Mouse (Mus musculus) forebrain, embryonic 15.5 days (tissue): Measurements from ENCODE around the gene Tmie. TPM values are rescaled to one million over a fixed set of nuclear protein-coding genes. Genes with fewer than 3 reads are reported as not detected.

ENCODE experiments used
- ATAC-seq: fragments of 200-750 bp; cut with Nextera tagmentation; replicated peaks from 2 replicates; pipeline ENCODE4 v1.8.0; 2017; ENCODE audit warnings: mild to moderate bottlenecking, moderate TSS enrichment, moderate library complexity
- H3K27ac ChIP-seq: fragments of 300-500 bp; sonication (generic); replicated peaks from 2 replicates; pipeline ENCODE4 v1.5.1; 2015; ENCODE audit warnings: mild to moderate bottlenecking, inconsistent platforms
- H3K27me3 ChIP-seq: fragments of 300-500 bp; sonication (generic); 2 replicates; pipeline ENCODE4 v1.6.1; 2015; ENCODE audit warnings: inconsistent platforms
- H3K36me3 ChIP-seq: fragments of 300-500 bp; sonication (generic); 2 replicates; pipeline ENCODE4 v1.6.1; 2015; ENCODE audit warnings: mild to moderate bottlenecking, inconsistent platforms
- H3K4me1 ChIP-seq: fragments of 300-500 bp; sonication (generic); 2 replicates; pipeline ENCODE4 v1.6.1; 2015; ENCODE audit warnings: inconsistent platforms
- H3K4me2 ChIP-seq: fragments of 300-500 bp; sonication (generic); replicated peaks from 2 replicates; pipeline ENCODE4 v1.6.1; 2015; ENCODE audit warnings: mild to moderate bottlenecking, inconsistent platforms
- H3K4me3 ChIP-seq: fragments of 300-500 bp; sonication (generic); 2 replicates; pipeline ENCODE4 v1.5.1; 2015; ENCODE audit warnings: mild to moderate bottlenecking, inconsistent platforms
- H3K9ac ChIP-seq: fragments of 300-500 bp; sonication (generic); replicated peaks from 2 replicates; pipeline ENCODE4 v1.6.1; 2015; ENCODE audit warnings: mild to moderate bottlenecking, inconsistent platforms
- H3K9me3 ChIP-seq: fragments of 300-500 bp; sonication (generic); 2 replicates; pipeline ENCODE4 v1.6.1; 2016; ENCODE audit warnings: inconsistent platforms
- WGBS: fragments of 180-500 bp; shearing (Covaris S2); methylation state at CpG from one replicate; pipeline ENCODE4 v1.1.7; 2015; ENCODE audit warnings: mixed read lengths; 5-methylcytosine and 5-hydroxymethylcytosine counted together
- polyA plus RNA-seq: library from polyadenylated mRNA; unstranded; fragments of >200 nt; fragmentation: Nextera tagmentation; extraction: Ambion mirVana; gene quantifications from 2 replicates; pipeline ENCODE4 v1.2.1, GENCODE M21; 2015

The Tmie gene
- 0.92 and 1.2 TPM in 2 replicates for polyA plus RNA-seq

- peak; percentile 58; the same call in 1 of the 2 replicates for ATAC-seq
- peaks cover 34% of the 10 kb centered on the region for H3K27me3 ChIP-seq
- no peaks in the 10 kb centered on the region for H3K9me3 ChIP-seq
- peak within 1 kb of the TSS; percentile 89 for H3K4me2 ChIP-seq
- under 1% methylated on average over 54 of the region's 57 CpGs for WGBS
- H3K9ac ChIP-seq = peak within 1 kb of the TSS; percentile 39
- H3K4me3 ChIP-seq = peak within 1 kb of the TSS; percentile 50
- H3K4me1 ChIP-seq = peaks cover 18% of the 10 kb centered on the region
- H3K36me3 ChIP-seq = no peaks in the 10 kb centered on the region
- no peak within 1 kb of the TSS for H3K27ac ChIP-seq
These were observed at the start of gene Tmie for GRCm38 (mm10) chr9:110879998-110880561. Gene Tmie, minus strand, starts transcription at chr9:110880113.

GRCm38 (mm10) chr9:110922759-110923158, 42.8 kb upstream of the Tmie start:
- no peak overlapping the region for H3K4me2 ChIP-seq
- no peaks in the 10 kb centered on the region for H3K4me1 ChIP-seq
- H3K36me3 ChIP-seq = no peaks in the 10 kb centered on the region
- H3K27me3 ChIP-seq = no peaks in the 10 kb centered on the region
- WGBS = 18% methylated on average over 7 of the region's 7 CpGs
- H3K4me3 ChIP-seq = no peak overlapping the region
- H3K9me3 ChIP-seq = no peaks in the 10 kb centered on the region
- ATAC-seq = no peak
- no peak overlapping the region for H3K9ac ChIP-seq
- H3K27ac ChIP-seq = no peak overlapping the region

DNA sequence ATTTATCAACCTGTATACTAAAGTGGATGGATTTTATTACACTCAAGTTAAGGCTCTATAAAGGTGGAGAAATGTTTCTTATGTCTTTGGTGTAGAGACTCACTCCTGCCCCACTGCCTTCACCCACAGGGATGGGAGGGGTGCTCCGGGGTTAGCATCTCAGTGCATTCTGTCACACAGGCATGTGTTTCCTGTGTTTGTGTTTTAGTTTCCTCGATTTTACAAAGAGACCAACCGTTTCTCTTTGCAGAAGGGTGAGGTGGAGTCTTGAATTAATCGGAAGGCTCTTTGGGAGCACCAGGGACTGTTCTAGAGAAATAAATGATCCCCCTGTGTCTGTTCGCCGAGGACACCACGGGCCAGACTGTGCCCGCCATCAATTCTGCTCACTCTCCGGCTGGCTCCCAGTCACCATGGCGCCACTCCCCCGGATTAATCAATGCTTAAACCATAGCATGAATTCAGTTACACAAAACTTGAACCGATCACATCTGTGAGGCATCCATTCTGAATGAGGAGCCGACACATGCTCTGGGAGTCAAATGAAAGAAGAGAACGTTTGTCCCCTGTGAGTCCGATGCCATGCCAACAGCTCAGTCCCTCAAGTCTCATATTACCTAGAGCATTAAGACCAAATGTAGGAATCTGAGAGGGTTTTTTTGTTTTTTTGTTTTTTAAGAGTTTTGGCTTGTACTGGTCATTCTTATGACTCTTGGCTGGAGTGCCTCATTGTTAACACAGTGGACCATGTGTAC, 40.9 kb upstream of the Tmie start:
- no peak overlapping the region for H3K4me2 ChIP-seq
- H3K27me3 ChIP-seq = no peaks in the 10 kb centered on the region
- no peak for ATAC-seq
- no peaks in the 10 kb centered on the region for H3K36me3 ChIP-seq
- 71% methylated on average over 15 of the region's 15 CpGs for WGBS
- no peaks in the 10 kb centered on the region for H3K9me3 ChIP-seq
- no peak overlapping the region; the same call in 1 of the 2 replicates for H3K27ac ChIP-seq
- no peak overlapping the region for H3K9ac ChIP-seq
- H3K4me3 ChIP-seq = no peak overlapping the region
- no peaks in the 10 kb centered on the region for H3K4me1 ChIP-seq

- Histone ChIP-seq H3K9ac (no peak within 1 kb of the TSS), H3K9me3 (no peaks in the 10 kb centered on the region), H3K4me1 (no peaks in the 10 kb centered on the region), H3K36me3 (no peaks in the 10 kb centered on the region), H3K27me3 (no peaks in the 10 kb centered on the region), H3K27ac (no peak within 1 kb of the TSS), H3K4me3 (no peak within 1 kb of the TSS), H3K4me2 (no peak within 1 kb of the TSS)
- 94% methylated on average over 7 of the region's 7 CpGs for WGBS
- ATAC-seq = no peak
These were observed 36.9 kb upstream of the Tmie start, which contains the start of gene Fam240a for GRCm38 (mm10) chr9:110916786-110917185. Gene Fam240a, minus strand, starts transcription at chr9:110916861.

- ATAC-seq = no peak
- Histone ChIP-seq H3K4me3 (no peak overlapping the region), H3K9me3 (no peaks in the 10 kb centered on the region), H3K27me3 (no peaks in the 10 kb centered on the region), H3K9ac (no peak overlapping the region), H3K36me3 (no peaks in the 10 kb centered on the region), H3K4me2 (no peak overlapping the region), H3K4me1 (no peaks in the 10 kb centered on the region), H3K27ac (no peak overlapping the region)
- 85% methylated on average over 8 of the region's 8 CpGs for WGBS
These were observed 35.6 kb upstream of the Tmie start for GRCm38 (mm10) chr9:110915466-110915865.

DNA sequence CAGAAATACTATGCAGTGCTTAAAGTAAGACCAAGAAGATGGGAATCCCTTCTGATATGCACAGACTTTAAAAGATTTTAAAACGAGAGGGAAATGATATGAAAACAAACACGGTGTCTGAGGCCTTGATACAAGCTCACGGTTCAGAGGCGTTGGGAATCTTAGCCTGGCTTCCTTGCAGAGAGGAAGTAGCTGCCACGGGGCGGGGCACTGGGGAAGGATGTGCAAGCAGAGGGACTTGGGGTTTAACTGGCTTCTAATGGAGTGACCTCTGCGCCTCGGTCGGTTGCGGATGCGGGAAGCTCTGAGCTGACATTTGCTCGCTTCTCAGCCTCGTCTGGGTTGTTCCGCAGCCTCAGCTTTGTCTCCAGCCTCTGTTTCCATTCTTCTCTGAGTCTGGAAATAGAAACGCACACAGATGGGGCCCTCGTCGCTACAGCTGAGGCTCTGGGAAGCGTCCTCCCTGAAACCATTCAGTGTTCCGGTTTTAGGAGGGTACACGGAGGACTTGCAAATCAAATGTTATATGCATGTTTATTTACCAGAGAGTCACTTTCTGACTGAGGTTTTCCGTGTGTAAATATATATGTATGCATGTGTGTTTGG, 34.8 kb upstream of the Tmie start:
- no peak overlapping the region for H3K4me2 ChIP-seq
- ATAC-seq = no peak
- H3K36me3 ChIP-seq = no peaks in the 10 kb centered on the region
- no peak overlapping the region for H3K4me3 ChIP-seq
- H3K27ac ChIP-seq = no peak overlapping the region
- no peaks in the 10 kb centered on the region for H3K27me3 ChIP-seq
- no peak overlapping the region for H3K9ac ChIP-seq
- WGBS = 62% methylated on average over 21 of the region's 21 CpGs
- no peaks in the 10 kb centered on the region for H3K9me3 ChIP-seq
- H3K4me1 ChIP-seq = no peaks in the 10 kb centered on the region

- no peak overlapping the region for H3K9ac ChIP-seq
- H3K4me3 ChIP-seq = no peak overlapping the region
- no peak overlapping the region for H3K27ac ChIP-seq
- H3K27me3 ChIP-seq = no peaks in the 10 kb centered on the region
- H3K4me1 ChIP-seq = no peaks in the 10 kb centered on the region
- no peaks in the 10 kb centered on the region for H3K9me3 ChIP-seq
- no peaks in the 10 kb centered on the region for H3K36me3 ChIP-seq
- H3K4me2 ChIP-seq = no peak overlapping the region
- no peak for ATAC-seq
- 70% methylated on average over 6 of the region's 6 CpGs for WGBS
These were observed 29.6 kb upstream of the Tmie start for GRCm38 (mm10) chr9:110909371-110909967.

DNA sequence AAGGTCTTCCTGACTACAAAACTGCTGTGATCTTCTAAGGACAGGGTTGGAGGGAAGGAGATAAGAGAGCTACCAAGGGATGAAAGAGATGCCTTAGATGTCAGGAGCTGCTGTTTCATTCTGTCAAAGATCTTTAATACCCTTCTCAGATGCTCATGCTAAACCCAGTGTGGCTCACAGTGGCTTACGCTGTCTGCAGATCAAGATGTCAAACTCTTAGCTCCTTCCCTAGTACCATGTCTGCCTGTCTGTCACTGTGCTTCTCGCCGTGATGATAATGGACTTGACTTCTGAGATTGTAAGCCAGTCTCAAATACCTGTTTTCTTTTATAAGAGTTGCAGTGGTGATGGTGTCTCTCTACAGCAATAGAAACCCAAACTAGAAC, 28.7 kb upstream of the Tmie start:
- no peak overlapping the region for H3K4me2 ChIP-seq
- H3K27me3 ChIP-seq = no peaks in the 10 kb centered on the region
- H3K9me3 ChIP-seq = no peaks in the 10 kb centered on the region
- no peak for ATAC-seq
- H3K9ac ChIP-seq = no peak overlapping the region
- no peaks in the 10 kb centered on the region for H3K36me3 ChIP-seq
- H3K27ac ChIP-seq = no peak overlapping the region
- H3K4me1 ChIP-seq = no peaks in the 10 kb centered on the region
- WGBS = 89% methylated on average over 3 of the region's 3 CpGs
- H3K4me3 ChIP-seq = no peak overlapping the region

DNA sequence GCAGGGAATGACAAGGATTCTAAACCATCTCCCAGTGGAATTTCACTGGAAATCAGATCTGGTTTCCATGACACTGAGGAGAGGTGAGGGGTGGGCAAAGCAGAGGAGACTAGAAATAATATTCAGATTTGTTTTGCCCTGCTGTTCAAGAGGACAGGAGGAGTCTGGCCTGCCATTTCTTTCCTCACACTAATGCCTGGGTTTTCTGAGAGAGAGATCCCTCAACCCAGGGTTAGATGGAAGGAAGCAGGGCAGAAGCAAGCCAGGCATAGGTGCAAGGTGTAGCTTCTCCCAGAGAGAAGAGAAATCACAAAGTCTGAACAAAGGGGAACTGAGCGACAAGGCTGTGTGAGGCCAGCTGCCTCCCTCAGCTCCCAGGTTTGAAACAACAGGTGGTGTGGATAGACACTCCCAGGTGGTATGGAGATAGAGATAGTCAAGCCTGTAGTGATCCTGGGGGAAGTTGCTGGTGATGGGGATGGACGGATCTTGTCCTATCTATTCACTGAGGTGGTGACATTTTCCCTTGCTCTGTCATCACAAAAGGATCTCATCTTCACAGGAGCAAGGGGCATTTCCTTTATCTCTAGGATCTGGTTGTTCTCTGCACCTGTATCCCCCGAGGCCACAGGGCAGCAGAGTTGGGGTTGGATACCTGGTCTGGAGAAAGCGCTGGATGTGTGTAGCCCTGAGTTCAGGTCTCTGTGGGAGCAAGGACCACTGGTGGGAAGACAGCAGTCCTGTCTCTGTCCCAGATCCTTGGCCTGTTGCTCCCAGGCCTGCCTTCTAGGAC, 28.1 kb upstream of the Tmie start:
- no peak overlapping the region for H3K4me2 ChIP-seq
- no peak for ATAC-seq
- no peak overlapping the region for H3K27ac ChIP-seq
- no peak overlapping the region for H3K9ac ChIP-seq
- no peaks in the 10 kb centered on the region for H3K36me3 ChIP-seq
- 81% methylated on average over 4 of the region's 4 CpGs for WGBS
- no peaks in the 10 kb centered on the region for H3K9me3 ChIP-seq
- no peaks in the 10 kb centered on the region for H3K27me3 ChIP-seq
- no peaks in the 10 kb centered on the region for H3K4me1 ChIP-seq
- H3K4me3 ChIP-seq = no peak overlapping the region

DNA sequence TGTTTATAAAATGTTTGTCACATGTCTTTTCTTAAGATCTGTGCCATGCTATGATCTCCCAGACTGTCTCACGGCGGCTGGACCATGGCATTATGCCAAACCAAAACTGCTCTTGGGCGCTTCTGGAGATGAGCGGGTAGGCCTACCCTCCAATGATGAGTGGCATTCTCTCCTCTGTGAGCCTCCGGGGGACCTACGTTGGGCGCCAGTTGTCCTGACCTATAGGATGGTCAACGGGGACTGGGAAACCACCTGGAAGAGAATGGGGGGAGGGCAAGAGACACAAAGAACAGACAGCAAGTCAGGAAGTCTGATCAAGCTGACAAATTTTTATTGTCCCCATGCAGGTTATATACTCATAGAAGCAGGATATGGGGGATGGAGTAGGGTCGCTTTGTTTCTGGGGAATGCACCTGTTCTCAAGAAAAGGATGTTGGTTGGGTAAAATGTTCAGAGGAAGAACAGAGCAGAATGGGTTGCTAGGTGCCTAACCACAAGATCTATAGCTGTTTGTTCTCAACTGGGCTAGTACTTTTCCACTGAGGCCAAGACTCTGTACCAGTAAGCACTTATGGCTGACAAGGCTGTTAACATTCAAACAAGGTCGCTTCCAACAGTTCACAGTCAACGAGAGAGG, 27.4 kb upstream of the Tmie start:
- H3K9ac ChIP-seq = no peak overlapping the region
- no peak overlapping the region for H3K4me2 ChIP-seq
- no peaks in the 10 kb centered on the region for H3K27me3 ChIP-seq
- H3K4me3 ChIP-seq = no peak overlapping the region
- WGBS = 94% methylated on average over 11 of the region's 11 CpGs
- no peaks in the 10 kb centered on the region for H3K9me3 ChIP-seq
- H3K4me1 ChIP-seq = no peaks in the 10 kb centered on the region
- H3K36me3 ChIP-seq = no peaks in the 10 kb centered on the region
- ATAC-seq = no peak
- H3K27ac ChIP-seq = no peak overlapping the region

DNA sequence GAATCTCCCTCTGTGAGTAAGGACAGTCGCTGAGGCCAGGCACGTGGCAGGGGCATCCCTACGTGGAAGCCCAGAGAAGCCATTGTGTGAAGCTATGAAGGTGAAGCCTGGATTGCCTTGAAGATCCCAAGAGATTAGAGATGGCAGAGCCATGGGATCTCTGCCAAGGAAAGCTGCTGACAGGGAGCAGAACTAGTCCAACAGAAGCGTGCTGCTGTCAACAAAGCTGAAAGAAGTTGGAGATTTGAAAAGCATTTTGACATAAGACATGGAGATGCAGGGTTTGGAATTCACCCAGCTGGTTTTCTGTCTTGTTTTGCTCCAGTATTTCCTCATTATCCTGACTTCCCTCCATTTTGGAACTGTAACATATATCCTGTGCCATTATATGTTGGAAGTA, 22.4 kb upstream of the Tmie start:
- Histone ChIP-seq H3K27ac (no peak overlapping the region), H3K4me2 (no peak overlapping the region), H3K4me3 (no peak overlapping the region), H3K36me3 (no peaks in the 10 kb centered on the region), H3K4me1 (no peaks in the 10 kb centered on the region), H3K9ac (no peak overlapping the region), H3K27me3 (no peaks in the 10 kb centered on the region), H3K9me3 (no peaks in the 10 kb centered on the region)
- no peak for ATAC-seq
- WGBS = 69% methylated on average over 4 of the region's 4 CpGs
